Mouse (Mus musculus): ENCODE data around the gene Iqsec3. TPM values are rescaled to one million over a fixed set of nuclear protein-coding genes. Genes with fewer than 3 reads are reported as not detected.

Gene Iqsec3
- 100 to 1,000 TPM; 116 to 121 TPM for total RNA-seq (2021)
- long read RNA-seq, experiment 1, full-length matches to known transcripts, result 30 of 135 reads
- long read RNA-seq, experiment 1, partial matches to known transcripts, result 24 of 135 reads
- long read RNA-seq, experiment 1, other reads (novel, unspliced or antisense), result 81 of 135 reads
- long read RNA-seq, experiment 2, full-length matches to known transcripts, result 47 of 151 reads
- long read RNA-seq, experiment 2, partial matches to known transcripts, result 71 of 151 reads
- long read RNA-seq, experiment 2, other reads (novel, unspliced or antisense), result 33 of 151 reads

DNA sequence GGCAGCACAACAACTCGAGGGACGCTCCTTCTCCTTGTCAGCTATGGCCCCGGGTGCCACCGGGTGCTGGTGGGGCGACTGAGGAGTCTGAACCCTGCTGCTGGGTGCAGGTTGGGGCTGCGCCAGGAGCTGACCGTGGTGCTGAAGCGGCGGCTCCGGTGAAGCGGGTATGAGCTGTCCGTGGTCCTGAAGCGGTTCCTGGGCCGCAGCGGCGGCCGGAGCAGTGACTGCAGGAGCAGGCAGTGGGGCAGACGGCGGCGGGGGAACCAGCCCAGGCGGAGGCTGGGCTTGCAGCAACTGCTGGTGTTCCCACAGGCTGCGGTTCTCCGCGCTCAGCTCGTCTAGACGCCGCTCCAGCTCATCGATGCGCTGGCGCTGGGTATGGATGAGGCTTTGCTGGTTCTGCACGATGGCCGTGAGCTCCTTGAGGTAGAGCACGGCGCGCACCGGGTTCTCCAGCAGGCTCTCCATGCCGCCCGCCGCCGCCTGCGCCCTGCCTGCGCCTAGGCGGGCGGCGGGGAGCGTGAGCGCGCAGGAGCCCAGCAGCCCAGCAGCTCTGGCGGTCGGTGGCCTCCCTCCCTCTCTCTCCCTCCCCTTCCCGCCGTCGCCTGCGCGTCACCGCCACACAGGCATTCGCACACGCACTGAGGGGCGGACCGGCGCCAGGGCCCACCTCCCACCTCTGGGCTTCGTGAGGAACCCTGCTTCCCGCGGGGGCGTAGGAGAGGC, at the start of gene Iqsec3:
Gene Iqsec3 (minus strand): TSS at position 586 of the 729 bp plus-strand sequence.
- Histone ChIP-seq H3K4me3 (peak within 1 kb of the TSS; percentile 62), H3K27ac (peak within 1 kb of the TSS; percentile 97)
- peak; percentile 83 to 84 for DNase-seq (ENCODE audit: extremely low spot score in 1 of 2, low spot score in 2 of 2)
- intact Hi-C loops (cut with DNase I), result no loop called here
- TF ChIP-seq CTCF (IDR thresholded peaks at IDR 0.05), result no peak

DNA sequence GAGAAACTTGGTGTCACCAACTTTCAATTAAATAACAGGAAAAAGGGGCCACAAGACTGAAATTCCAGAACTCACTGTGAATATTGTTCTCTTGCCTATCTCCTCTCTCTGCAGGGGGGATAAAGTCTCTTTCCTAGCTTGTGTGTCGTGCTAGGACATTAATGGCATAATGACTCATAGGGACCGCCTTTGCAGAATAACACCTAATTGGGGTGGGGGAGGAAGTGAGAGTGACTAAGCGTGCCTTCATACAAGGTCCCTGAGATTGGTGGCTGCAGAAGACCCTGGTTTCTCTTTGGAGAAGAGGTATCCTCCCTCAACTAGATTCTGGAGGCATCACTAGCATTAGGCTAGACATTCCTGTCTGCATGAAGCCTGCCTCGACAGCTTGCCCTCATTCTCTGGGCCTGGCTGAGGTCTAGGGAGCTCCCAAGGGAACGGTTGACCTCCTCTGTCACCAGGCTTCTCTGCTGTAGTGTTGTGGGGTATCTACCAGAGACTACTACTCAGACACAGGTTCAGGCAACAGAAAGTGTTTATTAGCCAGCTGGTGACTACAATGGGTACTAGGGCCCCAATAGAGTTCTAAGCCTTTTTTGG, 48.7 kb upstream of the Iqsec3 start:
- TF ChIP-seq CTCF (IDR thresholded peaks at IDR 0.05), result no peak
- no peak overlapping the region for H3K4me3 ChIP-seq
- peak in 1 of 2 experiments; percentile 8 for DNase-seq (ENCODE audit: extremely low spot score in 1 of 2, low spot score in 2 of 2)
- intact Hi-C loops (cut with DNase I), result no loop called here
- no peak overlapping the region for H3K27ac ChIP-seq

DNA sequence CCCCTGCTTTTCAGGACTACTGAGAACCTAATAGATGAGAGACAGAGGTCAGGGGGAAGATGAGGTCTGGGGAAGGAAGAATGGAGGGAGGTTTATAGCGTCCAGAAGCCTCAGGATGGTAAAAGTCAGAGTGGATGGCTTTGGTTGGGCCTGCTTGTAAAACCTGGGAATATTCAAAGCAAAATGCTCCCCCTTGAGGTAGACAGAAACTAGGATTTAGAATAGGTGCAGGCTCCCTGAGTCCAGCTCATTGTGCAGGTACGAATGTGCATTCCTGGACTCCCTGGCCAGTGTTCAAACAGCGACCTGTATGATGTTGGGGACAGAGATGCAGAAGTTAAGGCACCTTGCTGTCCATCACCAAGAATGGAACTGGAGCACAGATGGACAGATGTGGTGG, 47.6 kb upstream of the Iqsec3 start:
- peak; percentile 45 for TF ChIP-seq CTCF (IDR thresholded peaks at IDR 0.05)
- no peak for DNase-seq (ENCODE audit: extremely low spot score in 1 of 2, low spot score in 2 of 2)
- Histone ChIP-seq H3K27ac (no peak overlapping the region), H3K4me3 (no peak overlapping the region)
- intact Hi-C loops (cut with DNase I), result no loop called here

DNA sequence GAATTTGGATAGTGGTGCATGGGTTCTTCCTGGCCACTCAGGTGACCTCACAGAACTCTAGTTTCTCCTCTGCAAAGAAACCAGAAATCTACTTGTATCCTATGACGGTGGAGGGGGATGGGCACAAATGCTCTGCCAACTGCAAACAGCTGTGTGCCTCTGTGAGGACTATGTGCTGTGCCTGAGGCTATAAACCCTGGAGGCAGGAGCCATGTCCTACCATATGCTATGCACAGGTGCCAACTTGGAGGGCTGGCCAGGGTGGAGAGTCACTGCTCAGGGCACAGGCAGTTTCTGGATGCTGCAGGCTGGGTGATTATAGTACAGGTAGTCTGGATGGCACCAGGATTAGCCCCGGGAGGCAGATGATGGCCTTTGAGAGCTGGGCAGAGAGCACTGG, 46.4 kb upstream of the Iqsec3 start:
- no peak for TF ChIP-seq CTCF (IDR thresholded peaks at IDR 0.05)
- no peak overlapping the region for H3K4me3 ChIP-seq
- intact Hi-C loops (cut with DNase I), result no loop called here

DNA sequence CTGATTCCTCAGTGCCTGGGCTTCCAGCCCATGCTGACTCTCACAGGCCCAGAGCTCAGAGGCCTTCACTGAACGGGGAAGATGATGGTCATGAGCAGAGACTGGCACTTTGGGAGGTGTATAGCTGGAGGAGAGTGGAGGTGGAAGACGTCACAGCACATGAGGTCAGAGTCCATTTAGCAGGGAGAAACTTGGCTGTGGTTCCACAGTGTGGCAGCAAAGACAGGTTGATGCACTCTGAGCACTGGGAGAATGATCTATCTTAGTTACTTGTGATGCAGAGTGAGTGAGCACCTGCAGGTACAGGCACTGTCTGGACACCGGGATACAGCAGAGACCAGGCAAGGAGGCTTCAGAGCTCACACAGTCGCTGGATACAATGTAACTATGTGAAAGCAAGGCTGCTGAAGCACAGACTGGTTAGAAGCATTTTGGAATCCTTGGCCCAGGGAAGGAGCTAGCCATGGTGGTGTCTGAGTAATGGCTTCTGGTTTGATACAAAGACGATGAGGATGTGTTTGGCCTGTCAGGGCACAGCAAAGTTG, 45.9 kb upstream of the Iqsec3 start:
- Histone ChIP-seq H3K27ac (no peak overlapping the region), H3K4me3 (no peak overlapping the region)
- no peak for TF ChIP-seq CTCF (IDR thresholded peaks at IDR 0.05)
- intact Hi-C loops (cut with DNase I), result no loop called here
- DNase-seq (ENCODE audit: extremely low spot score in 1 of 2, low spot score in 2 of 2), result no peak

More for the DNA sequence above, 46.4 kb upstream of the Iqsec3 start:
- no peak overlapping the region for H3K27ac ChIP-seq
- DNase-seq (ENCODE audit: extremely low spot score in 1 of 2, low spot score in 2 of 2), result no peak

DNA sequence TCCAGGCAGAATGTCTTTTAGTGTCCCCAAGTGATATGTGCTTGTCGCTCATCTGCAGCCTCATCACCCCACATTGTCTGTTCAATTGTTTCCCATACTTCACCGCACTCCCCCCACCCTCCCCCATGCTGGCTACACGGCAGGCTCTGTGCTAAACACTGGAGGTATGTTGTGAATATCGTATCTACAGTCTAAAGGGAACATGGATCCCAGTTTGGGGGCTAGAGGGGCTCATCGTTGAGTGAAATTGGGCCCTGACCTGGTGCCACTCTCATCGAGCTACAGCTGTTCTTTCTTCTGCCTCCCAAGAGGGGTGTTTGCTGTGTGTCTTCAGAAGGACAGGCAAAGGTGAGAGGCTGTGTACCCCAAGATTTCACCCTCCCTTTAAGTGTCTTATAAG, 44.2 kb upstream of the Iqsec3 start:
- TF ChIP-seq CTCF (IDR thresholded peaks at IDR 0.05), result no peak
- no peak for DNase-seq (ENCODE audit: extremely low spot score in 1 of 2, low spot score in 2 of 2)
- no peak overlapping the region for H3K27ac ChIP-seq
- intact Hi-C loops (cut with DNase I), result no loop called here
- H3K4me3 ChIP-seq, result no peak overlapping the region

DNA sequence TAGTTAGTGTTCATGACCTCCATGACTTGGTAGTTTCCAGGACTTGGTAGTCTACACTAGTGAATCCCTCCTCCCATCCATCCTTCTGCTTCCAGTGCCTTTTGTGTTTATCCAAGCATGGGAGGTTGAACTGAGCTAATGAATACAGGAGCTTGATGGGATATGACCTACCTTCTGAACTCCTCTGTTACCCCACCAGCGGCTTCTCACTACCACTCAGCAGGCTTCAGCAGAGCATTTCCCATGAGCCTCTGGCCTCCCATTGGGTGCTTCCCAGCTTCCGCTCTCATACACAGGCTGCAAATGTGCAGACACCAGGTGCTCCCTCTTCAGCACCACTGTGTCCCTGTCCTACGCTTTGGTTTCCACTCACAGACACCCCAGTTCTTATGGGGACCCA, 36.9 kb upstream of the Iqsec3 start:
- DNase-seq (ENCODE audit: extremely low spot score in 1 of 2, low spot score in 2 of 2), result no peak
- no peak for TF ChIP-seq CTCF (IDR thresholded peaks at IDR 0.05)
- intact Hi-C loops (cut with DNase I), result no loop called here
- Histone ChIP-seq H3K27ac (no peak overlapping the region), H3K4me3 (no peak overlapping the region)

DNA sequence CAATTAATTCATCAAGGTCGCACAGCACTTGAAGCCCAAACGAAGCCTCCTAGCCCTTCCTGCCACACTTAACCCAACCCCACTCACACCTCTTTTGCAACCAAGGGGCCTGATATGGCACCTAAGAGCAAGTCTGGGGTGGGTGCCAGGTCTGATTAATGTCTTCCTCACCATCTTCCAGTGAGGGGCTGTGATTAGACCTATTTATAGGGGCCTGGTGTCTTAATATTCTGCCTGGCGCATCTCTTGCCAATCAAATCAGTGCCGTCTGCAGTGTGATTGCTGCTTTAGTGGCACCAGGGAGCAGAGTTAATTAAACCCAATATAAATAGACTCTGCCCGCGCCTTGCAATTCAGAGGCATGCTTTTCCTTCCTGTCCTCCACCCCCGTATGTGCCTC, 36.4 kb upstream of the Iqsec3 start:
- intact Hi-C loops (cut with DNase I), result no loop called here
- DNase-seq (ENCODE audit: extremely low spot score in 1 of 2, low spot score in 2 of 2), result no peak
- TF ChIP-seq CTCF (IDR thresholded peaks at IDR 0.05), result no peak
- Histone ChIP-seq H3K4me3 (no peak overlapping the region), H3K27ac (no peak overlapping the region)

DNA sequence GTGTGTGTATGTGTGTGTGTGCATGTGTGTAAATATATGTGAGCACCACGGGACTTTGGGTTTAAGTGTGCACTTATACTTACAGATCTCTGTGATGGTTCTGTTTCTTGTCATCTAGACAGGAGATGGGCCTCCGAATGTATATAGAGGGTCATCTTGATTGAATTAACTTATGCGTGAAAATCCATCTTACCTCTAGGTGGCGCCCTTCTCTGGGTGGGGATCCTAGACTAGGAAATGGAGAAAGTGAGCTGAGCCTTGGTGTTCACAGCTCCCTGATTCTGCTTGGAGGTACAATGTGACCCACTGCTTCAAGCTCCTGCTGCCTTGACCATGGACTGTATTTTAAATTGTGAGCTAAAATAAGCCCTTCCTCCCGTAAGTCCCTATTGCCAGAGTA, 34.8 kb upstream of the Iqsec3 start:
- no peak for DNase-seq (ENCODE audit: extremely low spot score in 1 of 2, low spot score in 2 of 2)
- peak; percentile 42 for TF ChIP-seq CTCF (IDR thresholded peaks at IDR 0.05)
- Histone ChIP-seq H3K27ac (no peak overlapping the region), H3K4me3 (no peak overlapping the region)
- intact Hi-C loops (cut with DNase I), result no loop called here

DNA sequence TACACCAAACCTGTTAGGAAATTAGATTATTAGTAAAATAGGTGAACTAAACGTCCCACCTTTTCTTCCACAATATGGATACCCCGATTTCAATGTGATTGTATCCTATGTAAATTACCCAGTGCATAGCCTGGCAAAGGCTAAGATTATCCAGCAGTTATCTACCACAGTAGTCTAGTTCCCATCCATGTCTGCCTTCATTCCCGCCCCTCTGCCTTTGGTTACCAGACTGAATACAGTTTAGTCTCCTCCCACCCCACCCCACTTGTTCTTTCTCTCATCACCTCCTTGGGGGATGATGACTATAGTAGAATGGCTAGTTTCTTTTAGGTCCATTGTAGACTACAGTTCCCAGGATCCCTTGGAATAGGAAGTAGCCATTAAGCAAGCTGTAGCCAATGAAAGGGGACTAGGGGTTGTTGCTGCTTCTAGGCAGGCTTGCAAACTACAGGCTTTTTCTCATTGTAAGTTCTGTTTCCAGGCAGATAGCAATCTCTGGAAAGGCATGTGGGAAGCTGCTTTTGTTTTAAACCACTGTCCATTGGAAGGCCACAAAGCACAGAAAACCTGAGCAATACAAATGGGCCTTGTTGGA, 27.7 kb upstream of the Iqsec3 start:
- DNase-seq (ENCODE audit: extremely low spot score in 1 of 2, low spot score in 2 of 2), result no peak
- no peak overlapping the region for H3K27ac ChIP-seq
- intact Hi-C loops (cut with DNase I), result no loop called here
- H3K4me3 ChIP-seq, result no peak overlapping the region
- TF ChIP-seq CTCF (IDR thresholded peaks at IDR 0.05), result no peak

DNA sequence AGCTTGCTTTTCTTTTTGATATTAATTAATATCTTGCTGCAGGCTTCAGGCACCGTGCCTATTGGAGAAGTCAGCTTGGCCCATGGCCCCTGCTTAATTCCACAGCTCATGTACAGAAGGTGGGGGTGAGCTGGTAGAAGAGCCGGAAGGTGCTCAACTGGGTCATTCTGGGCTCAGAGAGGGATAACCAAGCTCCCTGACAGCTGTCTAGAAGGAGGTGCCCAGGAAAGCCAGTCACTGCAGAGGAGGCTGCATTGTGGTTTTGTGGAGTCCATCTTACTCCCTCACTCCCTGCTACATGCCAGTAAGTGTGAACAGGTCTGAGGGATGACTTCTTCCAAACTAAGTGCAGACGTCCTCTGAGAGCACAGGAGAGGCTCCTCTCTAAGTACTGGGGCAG, 26.4 kb upstream of the Iqsec3 start:
- intact Hi-C loops (cut with DNase I), result no loop called here
- Histone ChIP-seq H3K4me3 (no peak overlapping the region), H3K27ac (no peak overlapping the region)
- DNase-seq (ENCODE audit: extremely low spot score in 1 of 2, low spot score in 2 of 2), result no peak
- TF ChIP-seq CTCF (IDR thresholded peaks at IDR 0.05), result no peak

Measured in left cerebral cortex, adult 2 months (tissue).